12 mouse cellular contexts compared by ENCODE assay signal in the genomic region with DNA sequence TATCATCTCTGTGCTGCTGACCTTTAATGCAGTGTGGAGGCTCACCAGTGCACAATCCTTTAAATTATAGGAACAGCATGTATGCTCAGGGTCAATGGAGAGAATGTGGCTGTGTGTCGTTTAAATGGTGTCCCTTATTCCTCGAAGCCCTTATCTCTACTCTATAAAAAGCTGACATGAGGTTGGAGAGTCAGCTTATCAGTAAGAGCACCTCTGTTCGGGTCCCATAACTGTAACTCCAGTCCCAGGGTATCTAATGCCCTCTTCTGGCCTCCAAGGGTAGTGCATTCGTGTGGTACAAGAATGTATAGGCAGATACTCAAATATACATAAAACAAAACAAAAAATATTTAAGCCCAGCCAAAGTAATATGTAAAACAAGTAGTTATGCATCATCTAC. TPM values are rescaled to one million over a fixed set of nuclear protein-coding genes. Genes with fewer than 3 reads are reported as not detected.
DNase-seq lines count a peak whose midpoint lies in the region; ATAC-seq and TF ChIP-seq lines count a peak whose summit lies in the region.
"Had no signal": no experiment of that assay in that cellular context is flagged by ENCODE, and none has a peak within 500 bp of the region (broad histone marks: within the 10 kb centered on the region; RNA-seq: fewer than 3 reads in every experiment).

No protein-coding gene starts in this region.

- TF ChIP-seq CTCF in heart, postnatal 0 days (IDR thresholded peaks at IDR 0.05; ENCODE audit: low read depth) = peak; percentile 22; the same call in 1 of the 2 replicates
- peak; percentile 31 for TF ChIP-seq CTCF in liver, postnatal 0 days (IDR thresholded peaks at IDR 0.05; ENCODE audit: low read depth)
- TF ChIP-seq CTCF in brain, embryonic 14.5 days (IDR thresholded peaks at IDR 0.05; ENCODE audit: borderline replicate concordance, extremely low read depth, insufficient read depth, insufficient read length) = peak; percentile 24; the same call in 1 of the 2 replicates

- H3K36me3 ChIP-seq in heart, postnatal 0 days (replicated peaks; ENCODE audit: control insufficient read depth, insufficient read depth, low read length) = no peaks in the 10 kb centered on the region
- H3K36me3 ChIP-seq in liver, postnatal 0 days (replicated peaks; ENCODE audit: insufficient read depth, low read length) = no peaks in the 10 kb centered on the region
- H3K36me3 ChIP-seq: hindbrain, embryonic 10.5 days; liver, embryonic 13.5 days had no signal

- TF ChIP-seq EP300 in heart, postnatal 0 days (IDR thresholded peaks at IDR 0.05; ENCODE audit: low read depth) = no peak
- TF ChIP-seq EP300 in liver, postnatal 0 days (IDR thresholded peaks at IDR 0.05; ENCODE audit: low read depth) = no peak

- no peak overlapping the region for H3K27ac ChIP-seq in heart, postnatal 0 days (ENCODE audit: low read depth)
- H3K27ac ChIP-seq in liver, postnatal 0 days (ENCODE audit: low read depth) = no peak overlapping the region
- H3K27ac ChIP-seq: hindbrain, embryonic 10.5 days; liver, embryonic 13.5 days had no signal

- TF ChIP-seq POLR2A in brain, embryonic 14.5 days (IDR thresholded peaks at IDR 0.05; ENCODE audit: borderline replicate concordance, extremely low read depth, insufficient read depth, insufficient read length, poor library complexity, severe bottlenecking) = no peak

- H3K9me3 ChIP-seq in heart, postnatal 0 days (replicated peaks; ENCODE audit: control insufficient read depth, low read length) = no peaks in the 10 kb centered on the region
- H3K9me3 ChIP-seq in liver, postnatal 0 days (ENCODE audit: low read length) = no peaks in the 10 kb centered on the region
- H3K9me3 ChIP-seq: liver, embryonic 13.5 days had no signal

- DNase-seq in heart, postnatal 0 days (ENCODE audit: low spot score) = no peak
- no peak for DNase-seq in heart, postnatal 25 days (ENCODE audit: low spot score)
- DNase-seq in liver, postnatal 0 days = no peak
- no peak for DNase-seq in liver
- DNase-seq in B cell, adult 2 months = peak; percentile 41 to 49
- DNase-seq in brain, embryonic 14.5 days (ENCODE audit: low read depth) = no peak
- no peak for DNase-seq in spleen, postnatal 4 days (ENCODE audit: low spot score in 2 of 2)
- DNase-seq in frontal cortex, adult 2 months (ENCODE audit: extremely low spot score in 1 of 2, low spot score in 1 of 2) = no peak
- DNase-seq: cerebellum, postnatal 36 days; kidney, adult 11 months; liver, embryonic 13.5 days had no signal

- H3K4me3 ChIP-seq in heart, postnatal 0 days (ENCODE audit: low read depth, low read length) = no peak overlapping the region
- H3K4me3 ChIP-seq in liver, postnatal 0 days (ENCODE audit: low read depth, low read length) = no peak overlapping the region
- H3K4me3 ChIP-seq: hindbrain, embryonic 10.5 days; liver, embryonic 13.5 days had no signal

- H3K4me1 ChIP-seq in heart, postnatal 0 days (ENCODE audit: control insufficient read depth, insufficient read depth) = no peaks in the 10 kb centered on the region
- 0 out of 2 replicates have a peak, but pooled peaks cover 3% of the 10 kb centered on the region for H3K4me1 ChIP-seq in liver, postnatal 0 days (ENCODE audit: insufficient read depth)
- H3K4me1 ChIP-seq: hindbrain, embryonic 10.5 days; liver, embryonic 13.5 days had no signal

- H3K4me2 ChIP-seq in heart, postnatal 0 days (ENCODE audit: low read depth, low read length) = no peak overlapping the region
- no peak overlapping the region for H3K4me2 ChIP-seq in liver, postnatal 0 days (ENCODE audit: low read depth, low read length)
- H3K4me2 ChIP-seq: liver, embryonic 13.5 days had no signal

- intact Hi-C loops in heart, postnatal 25 days (cut with DNase I) = no loop called here

- no peaks in the 10 kb centered on the region for H3K27me3 ChIP-seq in heart, postnatal 0 days (ENCODE audit: control insufficient read depth, insufficient read depth, low read length)
- no peaks in the 10 kb centered on the region for H3K27me3 ChIP-seq in liver, postnatal 0 days (ENCODE audit: insufficient read depth, low read length)
- H3K27me3 ChIP-seq: liver, embryonic 13.5 days had no signal

- ATAC-seq in heart, postnatal 0 days (ENCODE audit: insufficient read depth, low read depth) = no peak
- ATAC-seq in liver, postnatal 0 days = no peak

- 40% methylated on average over 4 of the region's 4 CpGs for whole genome bisulfite sequencing in heart, postnatal 0 days
- 55% methylated on average over 4 of the region's 4 CpGs for WGBS in liver, postnatal 0 days (ENCODE audit: insufficient replicate concordance)

- no peak overlapping the region for H3K9ac ChIP-seq in heart, postnatal 0 days (replicated peaks; ENCODE audit: low read depth, low read length)
- no peak overlapping the region for H3K9ac ChIP-seq in liver, postnatal 0 days (replicated peaks)
- H3K9ac ChIP-seq: liver, embryonic 13.5 days had no signal

RNA-seq across cellular contexts. Expression of gene Dnah6, which starts 16.5 kb away (rescaled TPM):
- 0.39 TPM in 1 of 2 replicates, not detected in the other for total RNA-seq in heart, postnatal 0 days (2014; rRNA removed; ENCODE audit: low replicate concordance)
- polyA plus RNA-seq in heart, postnatal 0 days (2015; fragmentation: Nextera tagmentation; extraction: Ambion mirVana) = 0.11 and 0.12 TPM in 2 replicates
- under 1 TPM; 0.08 to 0.11 TPM for total RNA-seq in heart, postnatal 25 days (2021)
- polyA plus RNA-seq in liver, postnatal 0 days (2015; fragmentation: Nextera tagmentation; extraction: Ambion mirVana) = 0.01 TPM in 2 replicates
- 0.42 and 1.0 TPM in 2 replicates for polyA plus RNA-seq in brain, embryonic 14.5 days (2012; rRNA removed)
- 0.11 and 0.12 TPM in 2 replicates for polyA plus RNA-seq in frontal cortex, adult 2 months (2012; rRNA removed)

RNA-seq across cellular contexts. Expression of gene Suclg1, which starts 43.2 kb away (rescaled TPM):
- 149 and 219 TPM in 2 replicates for total RNA-seq in heart, postnatal 0 days (2014; rRNA removed; ENCODE audit: low replicate concordance)
- polyA plus RNA-seq in heart, postnatal 0 days (2015; fragmentation: Nextera tagmentation; extraction: Ambion mirVana) = 554 and 572 TPM in 2 replicates
- 100 to 1,000 TPM; 581 TPM for total RNA-seq in heart, postnatal 25 days (2021)
- 235 and 239 TPM in 2 replicates for polyA plus RNA-seq in liver, postnatal 0 days (2015; fragmentation: Nextera tagmentation; extraction: Ambion mirVana)
- 89.7 and 105 TPM in 2 replicates for polyA plus RNA-seq in brain, embryonic 14.5 days (2012; rRNA removed)
- 123 and 136 TPM in 2 replicates for polyA plus RNA-seq in frontal cortex, adult 2 months (2012; rRNA removed)

Comparison
In these comparisons a context has a peak if more than half of its experiments do, and no peak if none do; other contexts are left out.
1. DNase-seq: peak in B cell, adult 2 months (2 of 2); none in heart, postnatal 0 days (single experiment), heart, postnatal 25 days (single experiment), liver, postnatal 0 days (single experiment), liver (single experiment), brain, embryonic 14.5 days (single experiment), spleen, postnatal 4 days (0 of 2) and frontal cortex, adult 2 months (0 of 2).
2. Peak in every context shown above with its lines, with median percentiles within 50 percentile points of each other: CTCF ChIP-seq.